Mouse (Mus musculus) MEL (cell line): Measurements from ENCODE around the gene Stk4.

Source experiments
- CTCF ChIP-seq, 3 experiments: IDR thresholded peaks in 2 of 3; conservative IDR thresholded peaks in 1 of 3; 2 replicates each; pipeline ENCODE4 v1.5.1; 2011 to 2012; ENCODE audit warnings: low read length in 3 of 3, low read depth in 2 of 3, mild to moderate bottlenecking in 2 of 3, improper control_type of control experiment in 1 of 3, inconsistent platforms in 1 of 3, mixed read lengths in 1 of 3, moderate library complexity in 1 of 3; ENCODE audit not compliant: control insufficient read depth in 1 of 3, insufficient read depth in 1 of 3, poor library complexity in 1 of 3, severe bottlenecking in 1 of 3
- EP300 ChIP-seq, 2 experiments: IDR thresholded peaks; 2 replicates each; pipeline ENCODE4 v1.6.1; 2011; ENCODE audit warnings: improper control_type of control experiment in 2 of 2, low read length in 2 of 2, low read depth in 1 of 2, mild to moderate bottlenecking in 1 of 2
- JUND ChIP-seq: IDR thresholded peaks from 2 replicates; pipeline ENCODE4 v1.6.1; 2011; ENCODE audit warnings: low read depth, mild to moderate bottlenecking, improper control_type of control experiment, low read length
- KAT2A ChIP-seq: conservative IDR thresholded peaks from 2 replicates; pipeline ENCODE4 v1.6.1; 2012; ENCODE audit warnings: low read depth, low read length, improper control_type of control experiment, inconsistent platforms
- MYC ChIP-seq: IDR thresholded peaks from 2 replicates; pipeline ENCODE4 v1.6.1; 2011; ENCODE audit warnings: low read depth, mild to moderate bottlenecking, low read length, improper control_type of control experiment, moderate library complexity
- POLR2A ChIP-seq, 2 experiments: IDR thresholded peaks; 2 replicates each; pipeline ENCODE4 v1.6.1; 2011 to 2012; ENCODE audit warnings: low read length in 2 of 2, mild to moderate bottlenecking in 2 of 2, control low read depth in 1 of 2, improper control_type of control experiment in 1 of 2, low read depth in 1 of 2, moderate library complexity in 1 of 2; ENCODE audit not compliant: control insufficient read depth in 1 of 2, insufficient read depth in 1 of 2, poor library complexity in 1 of 2
- POLR2AphosphoS2 ChIP-seq: IDR thresholded peaks from 2 replicates; pipeline ENCODE4 v1.6.1; 2011; ENCODE audit warnings: low read length, improper control_type of control experiment
- SMC3 ChIP-seq: IDR thresholded peaks from 2 replicates; pipeline ENCODE4 v1.6.1; 2011; ENCODE audit warnings: low read depth, low read length, improper control_type of control experiment
- TBP ChIP-seq: IDR thresholded peaks from 2 replicates; pipeline ENCODE4 v1.8.0; 2011; ENCODE audit warnings: low read depth, low read length, improper control_type of control experiment
- ZC3H11A ChIP-seq: IDR thresholded peaks from 2 replicates; pipeline ENCODE4 v1.6.1; 2012; ENCODE audit warnings: low read depth, mild to moderate bottlenecking, inconsistent platforms, low read length, improper control_type of control experiment

DNA sequence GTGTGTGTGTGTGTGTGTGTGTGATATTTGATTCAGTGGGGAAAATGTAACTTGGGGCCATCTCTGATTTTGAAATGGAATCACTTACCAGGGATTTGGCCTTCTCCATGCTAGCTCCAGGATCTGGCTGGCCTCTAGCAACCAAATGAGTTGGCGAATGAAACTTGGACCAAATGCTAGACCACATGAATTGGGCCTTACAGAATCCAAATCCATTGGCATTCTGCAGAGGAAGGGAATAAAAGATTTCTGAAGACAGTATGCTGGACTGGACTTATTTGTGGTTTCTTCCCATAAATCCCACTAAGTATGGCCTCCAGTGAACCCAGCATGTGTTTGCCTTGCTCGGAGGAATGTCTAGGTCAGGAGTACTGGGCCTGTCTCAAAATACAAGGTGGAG, 88.7 kb downstream of the Stk4 start:
- TF ChIP-seq CTCF (IDR thresholded peaks at IDR 0.05 in 2 of 3, conservative IDR thresholded peaks at IDR 0.05 in 1 of 3; ENCODE audit: control insufficient read depth in 1 of 3, insufficient read depth in 1 of 3, low read depth in 2 of 3, low read length in 3 of 3, poor library complexity in 1 of 3, severe bottlenecking in 1 of 3) (no peak), SMC3 (no peak), POLR2A (IDR thresholded peaks at IDR 0.05; ENCODE audit: control insufficient read depth in 1 of 2, insufficient read depth in 1 of 2, low read depth in 1 of 2, low read length in 2 of 2, poor library complexity in 1 of 2) (no peak), JUND (no peak), KAT2A (no peak), TBP (no peak), ZC3H11A (no peak), EP300 (IDR thresholded peaks at IDR 0.05; ENCODE audit: low read depth in 1 of 2, low read length in 2 of 2) (no peak), POLR2AphosphoS2 (no peak), MYC (no peak)
